Mouse (Mus musculus): Measurements from ENCODE around the gene Cntnap2. TPM values are rescaled to one million over a fixed set of nuclear protein-coding genes. Genes with fewer than 3 reads are reported as not detected.

The Cntnap2 gene
- polyA plus RNA-seq, 1 experiment from 2014 or later = 3.8 TPM

DNA sequence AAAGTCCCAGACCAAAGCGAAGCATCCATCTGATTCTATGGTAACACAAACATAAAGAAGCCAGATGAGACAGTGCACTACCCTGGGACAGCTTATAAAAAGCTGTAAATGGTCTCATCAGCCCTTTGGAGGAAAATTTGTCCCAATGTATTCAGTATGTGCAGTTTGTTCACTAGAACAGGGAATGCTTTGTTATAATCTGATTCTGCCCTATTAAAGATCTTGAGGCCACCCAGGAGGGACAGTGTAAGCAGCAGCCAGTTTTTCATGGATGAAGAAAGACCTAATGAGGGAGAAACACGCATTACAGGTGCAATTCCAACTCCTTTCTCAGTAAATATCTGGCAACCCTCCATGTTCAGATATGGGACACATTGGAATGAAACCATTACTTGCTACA lies 145.9 kb downstream of the Cntnap2 start:
- no peak overlapping the region for H3K4me3 ChIP-seq (ENCODE audit: low read depth, low read length)
- no peak overlapping the region for H3K27ac ChIP-seq (ENCODE audit: low read length)
- H3K4me2 ChIP-seq (replicated peaks; ENCODE audit: low read depth, low read length) = no peak overlapping the region
- H3K27me3 ChIP-seq (ENCODE audit: control insufficient read depth, insufficient read depth, low read length) = no peaks in the 10 kb centered on the region
- no peak overlapping the region for H3K9ac ChIP-seq (replicated peaks; ENCODE audit: low read depth, low read length)
- H3K9me3 ChIP-seq (ENCODE audit: control insufficient read depth, low read depth, low read length) = no peaks in the 10 kb centered on the region
- ATAC-seq (ENCODE audit: insufficient number of reproducible peaks, insufficient read depth, low FRiP score, low read depth) = no peak
- 73% methylated on average over 2 of the region's 2 CpGs for WGBS
- no peaks in the 10 kb centered on the region for H3K4me1 ChIP-seq (ENCODE audit: control insufficient read depth, insufficient read depth, low read length)
- H3K36me3 ChIP-seq (ENCODE audit: control insufficient read depth, insufficient read depth, low read length) = no peaks in the 10 kb centered on the region

- no peaks in the 10 kb centered on the region for H3K4me1 ChIP-seq (ENCODE audit: control insufficient read depth, insufficient read depth, low read length)
- no peak overlapping the region for H3K4me3 ChIP-seq (ENCODE audit: low read depth, low read length)
- H3K36me3 ChIP-seq (ENCODE audit: control insufficient read depth, insufficient read depth, low read length) = no peaks in the 10 kb centered on the region
- H3K9me3 ChIP-seq (ENCODE audit: control insufficient read depth, low read depth, low read length) = no peaks in the 10 kb centered on the region
- H3K9ac ChIP-seq (replicated peaks; ENCODE audit: low read depth, low read length) = no peak overlapping the region
- ATAC-seq (ENCODE audit: insufficient number of reproducible peaks, insufficient read depth, low FRiP score, low read depth) = no peak
- 40% methylated on average over 1 of the region's 1 CpGs for WGBS
- H3K27me3 ChIP-seq (ENCODE audit: control insufficient read depth, insufficient read depth, low read length) = no peaks in the 10 kb centered on the region
- H3K4me2 ChIP-seq (replicated peaks; ENCODE audit: low read depth, low read length) = no peak overlapping the region
- H3K27ac ChIP-seq (ENCODE audit: low read length) = no peak overlapping the region
Observed at GRCm38 (mm10) chr6:45214330-45214729, 155.2 kb downstream of the Cntnap2 start.

DNA sequence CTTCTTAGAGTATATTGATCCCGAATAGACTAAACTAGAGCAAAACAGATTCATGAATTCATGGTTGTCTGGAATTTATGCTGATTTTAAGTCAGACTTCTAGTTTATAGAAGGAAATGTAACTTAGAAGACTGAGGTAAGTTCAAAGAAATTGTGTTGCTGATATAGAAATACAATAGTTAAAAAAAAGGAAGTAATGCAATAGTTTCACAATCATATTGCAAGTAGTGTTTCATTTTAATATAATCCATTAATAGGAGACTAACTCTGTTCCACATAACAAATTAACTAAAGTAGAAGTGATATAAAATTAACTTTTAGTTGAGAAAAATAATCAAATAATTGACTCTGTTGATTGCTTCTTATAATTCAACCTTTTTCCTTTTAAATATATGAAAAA lies 169.8 kb downstream of the Cntnap2 start:
- Histone ChIP-seq H3K4me2 (replicated peaks; ENCODE audit: low read depth, low read length) (no peak overlapping the region), H3K9ac (replicated peaks; ENCODE audit: low read depth, low read length) (no peak overlapping the region), H3K27me3 (ENCODE audit: control insufficient read depth, insufficient read depth, low read length) (no peaks in the 10 kb centered on the region), H3K27ac (ENCODE audit: low read length) (no peak overlapping the region), H3K4me1 (ENCODE audit: control insufficient read depth, insufficient read depth, low read length) (no peaks in the 10 kb centered on the region), H3K4me3 (ENCODE audit: low read depth, low read length) (no peak overlapping the region), H3K36me3 (ENCODE audit: control insufficient read depth, insufficient read depth, low read length) (no peaks in the 10 kb centered on the region), H3K9me3 (ENCODE audit: control insufficient read depth, low read depth, low read length) (no peaks in the 10 kb centered on the region)
- no peak for ATAC-seq (ENCODE audit: insufficient number of reproducible peaks, insufficient read depth, low FRiP score, low read depth)
- 96% methylated on average over 1 of the region's 1 CpGs for WGBS

DNA sequence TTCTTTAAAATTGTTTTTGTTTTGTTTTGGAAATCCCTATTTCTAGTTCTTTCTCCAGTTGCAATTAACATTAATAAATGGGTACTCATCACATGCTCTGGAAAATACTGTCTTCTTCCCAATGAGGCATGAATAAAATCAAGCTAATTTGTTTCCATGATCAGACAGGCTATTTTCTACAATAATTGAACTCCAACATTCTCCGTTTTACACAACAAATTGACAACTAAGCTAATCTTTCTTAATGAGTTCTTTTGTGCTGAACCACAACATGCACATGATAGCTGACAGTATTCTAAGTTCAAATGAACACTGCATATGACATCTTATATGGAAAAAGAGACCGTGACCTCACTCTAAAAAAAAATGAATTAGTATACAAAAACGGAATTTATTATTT lies 173.4 kb downstream of the Cntnap2 start:
- Histone ChIP-seq H3K9ac (replicated peaks; ENCODE audit: low read depth, low read length) (no peak overlapping the region), H3K27me3 (ENCODE audit: control insufficient read depth, insufficient read depth, low read length) (no peaks in the 10 kb centered on the region), H3K36me3 (ENCODE audit: control insufficient read depth, insufficient read depth, low read length) (no peaks in the 10 kb centered on the region), H3K4me3 (ENCODE audit: low read depth, low read length) (no peak overlapping the region), H3K9me3 (ENCODE audit: control insufficient read depth, low read depth, low read length) (no peaks in the 10 kb centered on the region), H3K27ac (ENCODE audit: low read length) (no peak overlapping the region), H3K4me2 (replicated peaks; ENCODE audit: low read depth, low read length) (no peak overlapping the region), H3K4me1 (ENCODE audit: control insufficient read depth, insufficient read depth, low read length) (no peaks in the 10 kb centered on the region)
- ATAC-seq (ENCODE audit: insufficient number of reproducible peaks, insufficient read depth, low FRiP score, low read depth) = no peak
- WGBS = 87% methylated on average over 3 of the region's 3 CpGs

DNA sequence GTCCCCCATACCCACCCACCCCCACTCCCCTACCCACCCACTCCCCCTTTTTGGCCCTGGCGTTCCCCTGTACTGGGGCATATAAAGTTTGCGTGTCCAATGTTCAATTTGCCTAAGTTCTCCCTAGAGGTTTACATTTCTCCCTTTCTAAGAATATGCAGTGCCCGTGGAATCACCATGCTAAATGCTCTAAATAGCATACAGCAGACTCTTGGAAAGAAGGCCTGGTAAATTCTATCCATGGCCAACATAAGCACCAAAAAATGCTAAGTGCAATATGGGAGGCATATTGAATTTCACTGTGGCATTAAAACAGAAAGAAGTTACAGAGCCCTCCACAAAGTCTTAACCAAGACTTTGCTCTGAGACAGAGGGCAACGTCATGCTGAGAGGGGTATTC lies 177.4 kb downstream of the Cntnap2 start:
- H3K27me3 ChIP-seq (ENCODE audit: control insufficient read depth, insufficient read depth, low read length) = no peaks in the 10 kb centered on the region
- H3K27ac ChIP-seq (ENCODE audit: low read length) = no peak overlapping the region
- no peak for ATAC-seq (ENCODE audit: insufficient number of reproducible peaks, insufficient read depth, low FRiP score, low read depth)
- H3K4me3 ChIP-seq (ENCODE audit: low read depth, low read length) = no peak overlapping the region
- H3K4me2 ChIP-seq (replicated peaks; ENCODE audit: low read depth, low read length) = no peak overlapping the region
- 86% methylated on average over 4 of the region's 4 CpGs for WGBS
- no peaks in the 10 kb centered on the region for H3K4me1 ChIP-seq (ENCODE audit: control insufficient read depth, insufficient read depth, low read length)
- no peak overlapping the region for H3K9ac ChIP-seq (replicated peaks; ENCODE audit: low read depth, low read length)
- no peaks in the 10 kb centered on the region for H3K36me3 ChIP-seq (ENCODE audit: control insufficient read depth, insufficient read depth, low read length)
- H3K9me3 ChIP-seq (ENCODE audit: control insufficient read depth, low read depth, low read length) = no peaks in the 10 kb centered on the region

GRCm38 (mm10) chr6:45238117-45238516 lies 179.0 kb downstream of the Cntnap2 start:
- Histone ChIP-seq H3K4me1 (ENCODE audit: control insufficient read depth, insufficient read depth, low read length) (no peaks in the 10 kb centered on the region), H3K9me3 (ENCODE audit: control insufficient read depth, low read depth, low read length) (no peaks in the 10 kb centered on the region), H3K4me3 (ENCODE audit: low read depth, low read length) (no peak overlapping the region), H3K36me3 (ENCODE audit: control insufficient read depth, insufficient read depth, low read length) (no peaks in the 10 kb centered on the region), H3K4me2 (replicated peaks; ENCODE audit: low read depth, low read length) (no peak overlapping the region), H3K27ac (ENCODE audit: low read length) (no peak overlapping the region), H3K9ac (replicated peaks; ENCODE audit: low read depth, low read length) (no peak overlapping the region), H3K27me3 (ENCODE audit: control insufficient read depth, insufficient read depth, low read length) (no peaks in the 10 kb centered on the region)
- no peak for ATAC-seq (ENCODE audit: insufficient number of reproducible peaks, insufficient read depth, low FRiP score, low read depth)

DNA sequence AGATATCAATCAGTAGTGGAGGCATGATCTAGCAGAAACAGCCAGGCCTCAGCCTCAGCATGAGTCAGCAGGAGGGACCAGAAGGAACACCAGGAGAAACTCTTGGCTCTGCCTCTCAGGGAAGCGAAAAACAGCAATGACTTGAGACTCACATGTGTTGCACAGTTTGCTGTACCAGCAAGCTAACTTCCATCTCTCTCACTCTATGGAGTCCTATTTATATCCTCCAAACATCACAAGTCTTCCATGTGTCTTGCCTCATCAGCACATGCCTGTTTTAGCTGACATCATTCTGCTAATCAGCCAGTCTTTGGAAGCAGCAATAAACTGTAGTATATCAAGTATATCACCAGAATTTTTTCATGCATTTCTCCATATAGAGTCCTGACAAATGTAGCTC lies 182.1 kb downstream of the Cntnap2 start:
- Histone ChIP-seq H3K36me3 (ENCODE audit: control insufficient read depth, insufficient read depth, low read length) (no peaks in the 10 kb centered on the region), H3K27me3 (ENCODE audit: control insufficient read depth, insufficient read depth, low read length) (no peaks in the 10 kb centered on the region), H3K27ac (ENCODE audit: low read length) (no peak overlapping the region), H3K4me3 (ENCODE audit: low read depth, low read length) (no peak overlapping the region), H3K4me2 (replicated peaks; ENCODE audit: low read depth, low read length) (no peak overlapping the region), H3K4me1 (ENCODE audit: control insufficient read depth, insufficient read depth, low read length) (no peaks in the 10 kb centered on the region), H3K9ac (replicated peaks; ENCODE audit: low read depth, low read length) (no peak overlapping the region), H3K9me3 (ENCODE audit: control insufficient read depth, low read depth, low read length) (no peaks in the 10 kb centered on the region)
- ATAC-seq (ENCODE audit: insufficient number of reproducible peaks, insufficient read depth, low FRiP score, low read depth) = no peak
- 95% methylated on average over 1 of the region's 1 CpGs for WGBS

GRCm38 (mm10) chr6:45244680-45245079 lies 185.5 kb downstream of the Cntnap2 start:
- H3K9ac ChIP-seq (replicated peaks; ENCODE audit: low read depth, low read length) = no peak overlapping the region
- H3K4me1 ChIP-seq (ENCODE audit: control insufficient read depth, insufficient read depth, low read length) = no peaks in the 10 kb centered on the region
- no peaks in the 10 kb centered on the region for H3K27me3 ChIP-seq (ENCODE audit: control insufficient read depth, insufficient read depth, low read length)
- no peak for ATAC-seq (ENCODE audit: insufficient number of reproducible peaks, insufficient read depth, low FRiP score, low read depth)
- 66% methylated on average over 1 of the region's 1 CpGs for WGBS
- no peaks in the 10 kb centered on the region for H3K36me3 ChIP-seq (ENCODE audit: control insufficient read depth, insufficient read depth, low read length)
- no peak overlapping the region for H3K4me3 ChIP-seq (ENCODE audit: low read depth, low read length)
- no peak overlapping the region for H3K27ac ChIP-seq (ENCODE audit: low read length)
- no peaks in the 10 kb centered on the region for H3K9me3 ChIP-seq (ENCODE audit: control insufficient read depth, low read depth, low read length)
- no peak overlapping the region for H3K4me2 ChIP-seq (replicated peaks; ENCODE audit: low read depth, low read length)

GRCm38 (mm10) chr6:45258047-45258446 lies 198.9 kb downstream of the Cntnap2 start:
- WGBS = 71% methylated on average over 1 of the region's 1 CpGs
- H3K36me3 ChIP-seq (ENCODE audit: control insufficient read depth, insufficient read depth, low read length) = no peaks in the 10 kb centered on the region

More at GRCm38 (mm10) chr6:45258047-45258446, 198.9 kb downstream of the Cntnap2 start:
- Histone ChIP-seq H3K27me3 (ENCODE audit: control insufficient read depth, insufficient read depth, low read length) (no peaks in the 10 kb centered on the region), H3K4me1 (ENCODE audit: control insufficient read depth, insufficient read depth, low read length) (no peaks in the 10 kb centered on the region), H3K9me3 (ENCODE audit: control insufficient read depth, low read depth, low read length) (no peaks in the 10 kb centered on the region), H3K4me3 (ENCODE audit: low read depth, low read length) (no peak overlapping the region), H3K27ac (ENCODE audit: low read length) (no peak overlapping the region), H3K4me2 (replicated peaks; ENCODE audit: low read depth, low read length) (no peak overlapping the region), H3K9ac (replicated peaks; ENCODE audit: low read depth, low read length) (no peak overlapping the region)
- no peak for ATAC-seq (ENCODE audit: insufficient number of reproducible peaks, insufficient read depth, low FRiP score, low read depth)
